Mouse (Mus musculus) layer of hippocampus, postnatal 36 days (tissue): ENCODE data around the gene Nat8l. TPM values are rescaled to one million over a fixed set of nuclear protein-coding genes. Genes with fewer than 3 reads are reported as not detected.
"Not testable (repeated sequence)": the region's sequence is repeated elsewhere in the genome, so short reads cannot be mapped to it uniquely, and the experiment has no call there.

Experiments
- DNase-seq, 2 experiments: peaks; one replicate each; pipeline ENCODE4 v3.0.0; 2022
- total RNA-seq, 2 experiments: library from RNA; stranded (reverse); gene quantifications; 2 replicates each; pipeline ENCODE4 v1.2.3; 2021

Gene Nat8l
- 100 to 1,000 TPM; 125 to 138 TPM for total RNA-seq

- peak; percentile 89 to 90 for DNase-seq
Measured at GRCm38 (mm10) chr5:33995843-33996693, at the start of gene Nat8l. Nat8l (plus strand) TSS chr5:33995984.

- DNase-seq = not testable (repeated sequence)
Measured at GRCm38 (mm10) chr5:33947035-33947434, 48.7 kb upstream of the Nat8l start.

- no peak for DNase-seq
Measured at GRCm38 (mm10) chr5:33948314-33948713, 47.5 kb upstream of the Nat8l start.

GRCm38 (mm10) chr5:33953471-33954185, 42.2 kb upstream of the Nat8l start:
- no peak for DNase-seq

GRCm38 (mm10) chr5:33954354-33954753, 41.4 kb upstream of the Nat8l start:
- peak; percentile 84 for DNase-seq

GRCm38 (mm10) chr5:33955868-33956267, 39.9 kb upstream of the Nat8l start:
- DNase-seq = no peak

GRCm38 (mm10) chr5:33959382-33959781, 36.4 kb upstream of the Nat8l start:
- no peak for DNase-seq

- DNase-seq = no peak
Measured at GRCm38 (mm10) chr5:33974736-33975135, 21.0 kb upstream of the Nat8l start.

GRCm38 (mm10) chr5:33976267-33976666, 19.5 kb upstream of the Nat8l start:
- no peak for DNase-seq

- DNase-seq = no peak
Measured at GRCm38 (mm10) chr5:33982731-33983259, 13.0 kb upstream of the Nat8l start.

- DNase-seq = peak; percentile 88 to 89
Measured at GRCm38 (mm10) chr5:33983309-33984121, 12.3 kb upstream of the Nat8l start, which contains the start of gene Gm1673. Gm1673 (plus strand) TSS chr5:33983433.

- DNase-seq = peak; percentile 61 to 65
Measured at GRCm38 (mm10) chr5:33994671-33995625, 836 bp upstream of the Nat8l start.

GRCm38 (mm10) chr5:33996694-33997045, 886 bp downstream of the Nat8l start:
- DNase-seq = no peak

- DNase-seq = peak; percentile 68 to 74
Measured at GRCm38 (mm10) chr5:33997051-33997741, 1.4 kb downstream of the Nat8l start.

- no peak for DNase-seq
Measured at GRCm38 (mm10) chr5:33997829-33998504, 2.2 kb downstream of the Nat8l start.

- no peak for DNase-seq
Measured at GRCm38 (mm10) chr5:33998505-33998877, 2.7 kb downstream of the Nat8l start.

GRCm38 (mm10) chr5:33999466-34000090, 3.8 kb downstream of the Nat8l start:
- no peak for DNase-seq

- DNase-seq = no peak
Measured at GRCm38 (mm10) chr5:34000809-34001208, 5.0 kb downstream of the Nat8l start.

- DNase-seq = no peak
Measured at GRCm38 (mm10) chr5:34001401-34001800, 5.6 kb downstream of the Nat8l start.

GRCm38 (mm10) chr5:34002636-34003035, 6.9 kb downstream of the Nat8l start:
- DNase-seq = no peak
